Mouse (Mus musculus) forebrain, embryonic 11.5 days (tissue): Measurements from ENCODE around the gene Oosp3. TPM values are rescaled to one million over a fixed set of nuclear protein-coding genes. Genes with fewer than 3 reads are reported as not detected.

ENCODE experiments used
- ATAC-seq: fragments of 200-750 bp; cut with Nextera tagmentation; replicated peaks from 2 replicates; pipeline ENCODE4 v1.8.0; 2017; ENCODE audit warnings: moderate TSS enrichment; ENCODE audit not compliant: low FRiP score
- DNase-seq: peaks from one replicate; pipeline ENCODE4 v3.0.0-alpha.2; 2017; ENCODE audit warnings: low spot score
- H3K27ac ChIP-seq: fragments of 300-500 bp; sonication (generic); 2 replicates; pipeline ENCODE4 v1.5.1; 2014; ENCODE audit warnings: low read depth, low read length
- H3K27me3 ChIP-seq: fragments of 300-500 bp; sonication (generic); 2 replicates; pipeline ENCODE4 v1.6.1; 2014; ENCODE audit warnings: mild to moderate bottlenecking, low read length, mixed read lengths; ENCODE audit not compliant: control insufficient read depth, insufficient read depth
- H3K36me3 ChIP-seq: fragments of 300-500 bp; sonication (generic); 2 replicates; pipeline ENCODE4 v1.6.1; 2014; ENCODE audit warnings: mild to moderate bottlenecking, low read length, moderate library complexity, mixed read lengths; ENCODE audit not compliant: control insufficient read depth, insufficient read depth
- H3K4me1 ChIP-seq: fragments of 300-500 bp; sonication (generic); replicated peaks from 2 replicates; pipeline ENCODE4 v1.6.1; 2014; ENCODE audit warnings: low read length, mixed read lengths; ENCODE audit not compliant: control insufficient read depth, insufficient read depth
- H3K4me2 ChIP-seq: fragments of 300-500 bp; sonication (generic); 2 replicates; pipeline ENCODE4 v1.6.1; 2014; ENCODE audit warnings: low read depth, mild to moderate bottlenecking, low read length, moderate library complexity, mixed read lengths; ENCODE audit not compliant: severe bottlenecking
- H3K4me3 ChIP-seq: fragments of 300-500 bp; sonication (generic); 2 replicates; pipeline ENCODE4 v1.5.1; 2014; ENCODE audit warnings: low read depth, low read length
- H3K9ac ChIP-seq: fragments of 300-500 bp; sonication (generic); 2 replicates; pipeline ENCODE4 v1.6.1; 2014; ENCODE audit warnings: low read length
- H3K9me3 ChIP-seq: fragments of 300-500 bp; sonication (generic); 2 replicates; pipeline ENCODE4 v1.6.1; 2016; ENCODE audit warnings: low read length, mixed read lengths; ENCODE audit not compliant: control insufficient read depth
- WGBS: fragments of 180-500 bp; shearing (Covaris S2); extraction: QIAGEN DNeasy Blood & Tissue Kit; methylation state at CpG from one replicate; pipeline ENCODE4 v1.1.7; 2014; 5-methylcytosine and 5-hydroxymethylcytosine counted together
- polyA plus RNA-seq: library from polyadenylated mRNA; unstranded; fragments of >200 nt; fragmentation: Nextera tagmentation; extraction: Ambion mirVana; gene quantifications from 2 replicates; pipeline ENCODE4 v1.2.1, GENCODE M21; 2014

Gene Oosp3
- polyA plus RNA-seq, 1 experiment from 2014 or later: not detected

GRCm38 (mm10) chr19:11720071-11720470 lies 23.2 kb downstream of the Oosp3 start:
- no peak overlapping the region for H3K27ac ChIP-seq

GRCm38 (mm10) chr19:11723870-11724269 lies 27.0 kb downstream of the Oosp3 start:
- H3K9ac ChIP-seq: no peak overlapping the region
- H3K4me1 ChIP-seq: no peaks in the 10 kb centered on the region
- no peaks in the 10 kb centered on the region for H3K36me3 ChIP-seq
- H3K4me2 ChIP-seq: no peak overlapping the region
- DNase-seq: no peak
- no peaks in the 10 kb centered on the region for H3K27me3 ChIP-seq
- H3K4me3 ChIP-seq: no peak overlapping the region
- H3K27ac ChIP-seq: no peak overlapping the region
- 91% methylated on average over 2 of the region's 2 CpGs for WGBS
- no peaks in the 10 kb centered on the region for H3K9me3 ChIP-seq
- no peak for ATAC-seq

More at GRCm38 (mm10) chr19:11720071-11720470, 23.2 kb downstream of the Oosp3 start:
- Histone ChIP-seq H3K9me3 (no peaks in the 10 kb centered on the region), H3K4me1 (no peaks in the 10 kb centered on the region), H3K9ac (no peak overlapping the region), H3K27me3 (no peaks in the 10 kb centered on the region), H3K4me2 (no peak overlapping the region), H3K36me3 (no peaks in the 10 kb centered on the region), H3K4me3 (no peak overlapping the region)
- 98% methylated on average over 3 of the region's 3 CpGs for WGBS
- DNase-seq (no peak), ATAC-seq (no peak)

GRCm38 (mm10) chr19:11724275-11724674 lies 27.4 kb downstream of the Oosp3 start:
- 83% methylated on average over 6 of the region's 6 CpGs for WGBS
- no peak overlapping the region for H3K4me3 ChIP-seq
- no peak for ATAC-seq
- H3K27me3 ChIP-seq: no peaks in the 10 kb centered on the region
- no peak overlapping the region for H3K4me2 ChIP-seq
- H3K27ac ChIP-seq: no peak overlapping the region
- H3K9ac ChIP-seq: no peak overlapping the region
- H3K4me1 ChIP-seq: no peaks in the 10 kb centered on the region
- H3K9me3 ChIP-seq: no peaks in the 10 kb centered on the region
- DNase-seq: no peak
- no peaks in the 10 kb centered on the region for H3K36me3 ChIP-seq

DNA sequence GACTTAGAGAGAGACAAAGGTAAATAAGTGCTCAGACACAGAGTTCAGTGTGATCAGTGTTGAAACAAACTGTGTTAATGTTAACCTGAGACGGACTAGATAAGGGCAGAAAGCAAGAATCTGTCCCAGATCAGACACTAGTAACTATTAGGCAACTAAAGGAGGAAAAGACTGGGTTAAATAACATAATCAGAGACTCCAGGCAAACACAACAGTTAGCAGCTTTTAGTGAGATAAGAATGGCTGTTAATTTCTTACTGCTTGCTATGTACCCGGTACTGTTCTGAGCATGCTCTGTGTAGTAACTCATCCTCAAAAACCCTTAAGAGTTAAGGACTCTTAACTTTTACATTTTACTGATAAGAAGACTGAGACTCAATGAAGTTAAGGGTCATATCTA lies 29.1 kb downstream of the Oosp3 start:
- H3K36me3 ChIP-seq: no peaks in the 10 kb centered on the region
- no peaks in the 10 kb centered on the region for H3K9me3 ChIP-seq
- no peak overlapping the region for H3K4me3 ChIP-seq
- H3K4me1 ChIP-seq: no peaks in the 10 kb centered on the region
- WGBS: 91% methylated on average over 2 of the region's 2 CpGs
- no peak overlapping the region for H3K27ac ChIP-seq
- H3K27me3 ChIP-seq: no peaks in the 10 kb centered on the region
- no peak overlapping the region for H3K4me2 ChIP-seq
- no peak for DNase-seq
- H3K9ac ChIP-seq: no peak overlapping the region
- ATAC-seq: no peak

DNA sequence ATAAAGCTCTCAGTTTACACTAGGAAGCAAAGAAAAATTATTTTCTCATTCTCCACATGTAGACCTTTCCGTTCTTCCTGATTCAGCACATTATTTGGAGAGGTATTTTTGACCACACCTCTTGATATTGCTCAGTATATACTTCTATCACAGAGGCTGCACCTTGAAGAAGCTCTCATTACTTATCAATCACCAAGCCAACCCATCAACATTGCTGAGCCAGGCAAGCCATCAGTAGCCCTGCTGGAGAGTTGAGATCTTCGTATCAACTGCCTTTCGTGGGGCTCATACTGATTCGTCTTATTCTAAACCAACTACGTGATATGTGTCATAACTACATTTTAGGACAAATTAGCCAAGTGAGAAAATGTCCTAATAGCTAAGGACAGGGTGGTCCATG lies 30.4 kb downstream of the Oosp3 start:
- DNase-seq (no peak), ATAC-seq (no peak)
- no peak overlapping the region for H3K4me2 ChIP-seq
- no peaks in the 10 kb centered on the region for H3K9me3 ChIP-seq
- no peaks in the 10 kb centered on the region for H3K27me3 ChIP-seq
- no peak overlapping the region for H3K9ac ChIP-seq
- WGBS: 92% methylated on average over 5 of the region's 5 CpGs
- no peaks in the 10 kb centered on the region for H3K36me3 ChIP-seq
- no peak overlapping the region for H3K27ac ChIP-seq
- no peak overlapping the region for H3K4me3 ChIP-seq
- H3K4me1 ChIP-seq: no peaks in the 10 kb centered on the region

DNA sequence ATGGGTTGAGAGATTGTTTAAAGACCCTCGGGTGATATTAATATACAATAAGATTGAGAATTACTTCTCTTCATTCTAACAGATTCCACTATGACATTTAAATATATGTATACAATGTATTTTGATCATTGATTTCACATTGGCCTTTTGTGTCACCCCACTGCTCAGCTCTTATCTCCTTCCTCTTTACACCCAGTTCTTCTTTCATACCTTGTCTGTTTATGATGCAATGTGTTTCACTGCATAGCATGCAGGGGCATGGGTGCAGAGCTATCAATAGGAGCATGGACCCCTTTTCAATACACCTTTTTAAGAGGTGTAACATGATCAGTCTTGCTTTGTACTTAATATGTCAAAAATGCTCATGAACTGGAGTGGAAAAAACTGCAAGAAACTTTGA lies 33.4 kb downstream of the Oosp3 start:
- ATAC-seq: no peak
- no peak overlapping the region for H3K4me3 ChIP-seq
- H3K36me3 ChIP-seq: no peaks in the 10 kb centered on the region
- no peak overlapping the region for H3K4me2 ChIP-seq
- whole genome bisulfite sequencing: 91% methylated on average over 1 of the region's 1 CpGs
- no peaks in the 10 kb centered on the region for H3K9me3 ChIP-seq
- DNase-seq: no peak
- no peak overlapping the region for H3K27ac ChIP-seq
- H3K4me1 ChIP-seq: no peaks in the 10 kb centered on the region
- H3K27me3 ChIP-seq: no peaks in the 10 kb centered on the region
- no peak overlapping the region for H3K9ac ChIP-seq

DNA sequence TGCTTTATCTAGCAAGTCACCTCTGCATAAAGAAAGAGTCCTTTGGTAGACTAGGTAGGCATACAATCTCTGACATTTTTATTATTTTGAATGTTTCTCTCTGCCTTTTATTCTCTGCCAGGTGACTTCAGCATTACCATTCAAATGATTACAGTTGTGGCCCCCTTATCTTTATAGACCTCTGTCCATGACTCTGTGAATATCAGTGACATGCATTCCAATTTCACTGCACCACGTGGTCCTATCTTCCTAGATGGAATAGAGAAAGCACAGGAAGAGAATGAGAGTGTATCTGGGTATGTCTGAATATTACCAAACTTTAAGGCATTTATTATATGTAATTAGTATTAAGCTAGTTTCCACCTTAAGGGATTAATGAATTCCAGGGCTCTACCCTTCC lies 39.6 kb downstream of the Oosp3 start:
- H3K4me3 ChIP-seq: no peak overlapping the region
- no peaks in the 10 kb centered on the region for H3K4me1 ChIP-seq
- H3K9ac ChIP-seq: no peak overlapping the region
- no peak overlapping the region for H3K4me2 ChIP-seq
- no peak for DNase-seq
- WGBS: 55% methylated on average over 1 of the region's 1 CpGs
- no peaks in the 10 kb centered on the region for H3K9me3 ChIP-seq
- H3K27me3 ChIP-seq: no peaks in the 10 kb centered on the region
- no peaks in the 10 kb centered on the region for H3K36me3 ChIP-seq
- H3K27ac ChIP-seq: no peak overlapping the region
- ATAC-seq: no peak

DNA sequence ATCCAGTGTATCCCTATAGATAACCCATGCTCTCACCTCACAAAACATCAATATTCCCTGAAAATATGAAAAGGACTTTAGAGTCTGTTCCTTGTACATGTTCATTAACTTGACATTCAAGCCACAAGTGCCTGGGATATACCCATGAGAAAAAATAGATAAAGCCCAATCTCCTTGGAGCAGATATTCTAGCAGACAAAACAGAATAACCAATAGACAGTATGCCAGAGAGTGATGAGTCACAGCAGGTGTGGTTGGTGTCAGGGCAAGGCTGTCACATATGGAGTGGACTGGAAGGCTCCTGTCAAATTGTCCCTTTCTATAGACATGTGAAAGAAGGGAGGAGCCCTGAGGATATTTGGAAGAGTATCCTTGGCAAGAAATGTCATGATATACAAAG lies 48.8 kb downstream of the Oosp3 start:
- Histone ChIP-seq H3K4me1 (no peaks in the 10 kb centered on the region), H3K4me3 (no peak overlapping the region), H3K27me3 (no peaks in the 10 kb centered on the region), H3K36me3 (no peaks in the 10 kb centered on the region), H3K27ac (no peak overlapping the region), H3K4me2 (no peak overlapping the region), H3K9me3 (no peaks in the 10 kb centered on the region), H3K9ac (no peak overlapping the region)
- DNase-seq: no peak
- no peak for ATAC-seq

DNA sequence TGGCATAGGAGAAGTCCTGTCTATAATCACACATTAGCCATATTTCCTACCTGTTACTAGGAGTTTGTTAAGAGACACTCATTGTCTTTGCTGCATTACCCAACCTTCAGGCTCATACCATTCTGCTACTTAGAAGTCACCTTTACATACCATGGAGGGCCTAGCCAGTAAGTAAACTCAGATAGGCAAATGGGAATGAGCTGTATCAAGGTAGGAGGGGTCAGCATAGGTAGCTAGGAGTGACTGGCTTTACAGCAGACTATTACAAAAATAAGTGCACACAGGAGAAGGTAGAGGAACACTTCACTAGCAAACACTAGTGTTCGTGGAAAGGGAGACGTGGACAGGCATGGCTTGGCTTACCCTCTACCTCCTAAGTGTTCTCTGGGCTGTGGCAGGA lies 50.4 kb downstream of the Oosp3 start, which contains the start of gene Gif:
TSS of gene Gif (plus strand) at position 257 of the 400 bp plus-strand sequence.
- no peaks in the 10 kb centered on the region for H3K9me3 ChIP-seq
- ATAC-seq (no peak), DNase-seq (no peak)
- no peaks in the 10 kb centered on the region for H3K27me3 ChIP-seq
- H3K36me3 ChIP-seq: no peaks in the 10 kb centered on the region
- no peak within 1 kb of the TSS for H3K9ac ChIP-seq
- H3K4me3 ChIP-seq: no peak within 1 kb of the TSS
- WGBS: 86% methylated on average over 2 of the region's 2 CpGs
- H3K4me2 ChIP-seq: no peak within 1 kb of the TSS
- no peaks in the 10 kb centered on the region for H3K4me1 ChIP-seq
- H3K27ac ChIP-seq: no peak within 1 kb of the TSS
